Mouse (Mus musculus): Measurements from ENCODE around the gene Stag3. TPM values are rescaled to one million over a fixed set of nuclear protein-coding genes. Genes with fewer than 3 reads are reported as not detected.
A peak's percentile ranks its signal among the peaks of the same experiment; 100 is the strongest.

Stag3 gene
- polyA plus RNA-seq, 1 experiment from 2014 or later = 6.3 TPM

DNA sequence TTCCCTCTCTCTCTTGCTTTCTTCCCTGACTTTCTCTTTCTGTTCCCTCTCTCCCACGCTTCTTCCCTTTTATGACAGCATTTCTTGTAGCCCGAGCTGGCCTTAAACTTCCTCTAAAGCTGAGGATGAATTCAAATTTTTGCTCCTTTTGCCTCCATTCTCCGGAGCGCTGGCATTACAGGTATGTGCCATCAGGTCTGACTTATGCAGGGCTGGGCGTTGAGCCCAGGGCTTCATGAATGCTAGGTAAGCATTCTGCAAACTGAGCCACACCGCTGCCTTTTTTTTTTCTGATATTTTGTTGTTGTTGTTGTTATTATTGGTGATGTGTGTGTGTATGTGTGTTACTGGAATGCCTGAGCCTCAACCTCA is 15.8 kb upstream of the Stag3 start:
- no peak overlapping the region for H3K27ac ChIP-seq (ENCODE audit: low read depth, low read length)
- ATAC-seq = no peak

DNA sequence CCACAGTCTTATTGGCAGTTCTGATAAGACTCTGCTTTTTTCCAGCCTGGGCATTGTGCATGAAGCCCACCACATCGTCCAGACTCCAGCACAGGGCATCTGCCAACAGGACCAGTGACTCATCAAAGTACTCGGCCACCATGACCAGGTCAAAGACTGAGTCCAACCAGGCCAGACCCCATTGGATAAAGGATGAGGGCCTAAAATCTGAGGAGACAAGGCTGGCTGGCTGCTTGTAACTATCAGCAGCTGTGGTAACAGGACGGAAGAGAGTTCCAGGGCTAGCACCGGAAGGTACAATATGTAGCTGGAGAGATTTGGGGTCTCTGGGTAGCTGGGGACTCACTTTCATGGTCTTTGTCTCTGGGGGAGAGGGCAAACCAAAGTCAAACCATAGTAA is 14.3 kb upstream of the Stag3 start:
- H3K27ac ChIP-seq (ENCODE audit: low read depth, low read length) = no peak overlapping the region
- WGBS = 96% methylated on average over 4 of the region's 4 CpGs
- H3K4me1 ChIP-seq (replicated peaks; ENCODE audit: control insufficient read depth, insufficient read depth, low read length) = 0 out of 2 replicates have a peak, but pooled peaks cover 4% of the 10 kb centered on the region
- H3K9me3 ChIP-seq (ENCODE audit: control insufficient read depth) = no peaks in the 10 kb centered on the region
- H3K36me3 ChIP-seq (ENCODE audit: control insufficient read depth, insufficient read depth) = peaks cover 14% of the 10 kb centered on the region
- no peaks in the 10 kb centered on the region for H3K27me3 ChIP-seq (replicated peaks; ENCODE audit: control insufficient read depth, insufficient read depth, low read length)
- no peak for ATAC-seq
- H3K4me2 ChIP-seq (replicated peaks; ENCODE audit: low read depth) = no peak overlapping the region
- no peak overlapping the region for H3K4me3 ChIP-seq (ENCODE audit: low read depth, low read length)
- no peak overlapping the region for H3K9ac ChIP-seq (ENCODE audit: low read depth, low read length)
- TF ChIP-seq CTCF (IDR thresholded peaks at IDR 0.05; ENCODE audit: low read depth) = no peak

More for the DNA sequence above, 15.8 kb upstream of the Stag3 start:
- Histone ChIP-seq H3K36me3 (ENCODE audit: control insufficient read depth, insufficient read depth) (peaks cover 27% of the 10 kb centered on the region), H3K9me3 (ENCODE audit: control insufficient read depth) (no peaks in the 10 kb centered on the region), H3K4me2 (replicated peaks; ENCODE audit: low read depth) (peak overlapping the region; percentile 96), H3K4me1 (replicated peaks; ENCODE audit: control insufficient read depth, insufficient read depth, low read length) (0 out of 2 replicates have a peak, but pooled peaks cover 4% of the 10 kb centered on the region), H3K9ac (ENCODE audit: low read depth, low read length) (peak overlapping the region; percentile 92), H3K4me3 (ENCODE audit: low read depth, low read length) (peak overlapping the region; percentile 82), H3K27me3 (replicated peaks; ENCODE audit: control insufficient read depth, insufficient read depth, low read length) (no peaks in the 10 kb centered on the region)
- TF ChIP-seq CTCF (IDR thresholded peaks at IDR 0.05; ENCODE audit: low read depth) = no peak
- WGBS = 10% methylated on average over 6 of the region's 6 CpGs

DNA sequence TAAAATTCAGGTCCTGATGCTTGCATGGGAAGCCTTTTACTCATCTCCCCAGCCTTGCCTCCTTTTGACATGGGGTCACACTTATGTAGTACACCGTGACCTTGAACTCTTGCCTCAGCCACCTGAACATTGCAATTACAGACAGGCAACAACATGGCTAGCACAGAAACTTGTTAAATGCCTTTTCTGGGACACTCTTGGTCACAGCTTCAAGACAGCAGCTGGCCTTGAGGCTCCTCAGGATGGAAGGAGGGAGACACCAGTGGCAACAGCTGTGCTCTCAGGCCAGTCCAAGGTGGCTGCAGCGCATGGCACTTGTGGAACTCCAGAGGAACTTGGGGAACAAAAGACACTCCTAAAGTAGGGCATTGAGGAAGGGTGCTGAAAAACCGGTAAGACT is 12.9 kb upstream of the Stag3 start:
- WGBS = 90% methylated on average over 3 of the region's 3 CpGs
- no peak for ATAC-seq

DNA sequence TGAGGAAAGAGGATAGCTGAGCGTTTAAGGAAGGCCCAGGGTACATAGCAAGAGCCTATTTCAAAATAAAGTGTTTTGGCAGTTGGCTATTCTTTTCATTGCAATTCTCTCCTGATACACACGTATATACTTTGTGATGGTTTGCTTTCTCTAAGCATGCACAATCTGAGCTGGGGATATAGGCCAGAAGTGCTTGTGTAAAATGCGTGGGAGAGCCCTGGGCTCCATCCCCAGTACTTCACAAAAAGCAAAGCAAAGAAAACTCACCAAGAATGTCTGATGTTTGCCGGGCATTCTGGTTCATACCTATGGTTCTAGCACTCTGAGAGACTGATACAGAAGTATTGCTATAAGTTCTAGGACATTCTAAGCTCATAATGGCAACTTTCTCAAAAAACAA is 11.1 kb upstream of the Stag3 start:
- no peak for TF ChIP-seq CTCF (IDR thresholded peaks at IDR 0.05; ENCODE audit: low read depth)
- Histone ChIP-seq H3K27me3 (replicated peaks; ENCODE audit: control insufficient read depth, insufficient read depth, low read length) (no peaks in the 10 kb centered on the region; the same call in 1 of the 2 replicates), H3K4me2 (replicated peaks; ENCODE audit: low read depth) (no peak overlapping the region), H3K4me3 (ENCODE audit: low read depth, low read length) (no peak overlapping the region), H3K27ac (ENCODE audit: low read depth, low read length) (no peak overlapping the region), H3K9ac (ENCODE audit: low read depth, low read length) (no peak overlapping the region), H3K36me3 (ENCODE audit: control insufficient read depth, insufficient read depth) (no peaks in the 10 kb centered on the region), H3K4me1 (replicated peaks; ENCODE audit: control insufficient read depth, insufficient read depth, low read length) (no peaks in the 10 kb centered on the region), H3K9me3 (ENCODE audit: control insufficient read depth) (no peaks in the 10 kb centered on the region)
- 80% methylated on average over 4 of the region's 4 CpGs for WGBS
- no peak for ATAC-seq

More for the DNA sequence above, 12.9 kb upstream of the Stag3 start:
- no peak overlapping the region for H3K4me2 ChIP-seq (replicated peaks; ENCODE audit: low read depth)
- H3K9ac ChIP-seq (ENCODE audit: low read depth, low read length) = no peak overlapping the region
- H3K4me3 ChIP-seq (ENCODE audit: low read depth, low read length) = no peak overlapping the region
- TF ChIP-seq CTCF (IDR thresholded peaks at IDR 0.05; ENCODE audit: low read depth) = no peak
- H3K27me3 ChIP-seq (replicated peaks; ENCODE audit: control insufficient read depth, insufficient read depth, low read length) = no peaks in the 10 kb centered on the region
- 0 out of 2 replicates have a peak, but pooled peaks cover 4% of the 10 kb centered on the region for H3K4me1 ChIP-seq (replicated peaks; ENCODE audit: control insufficient read depth, insufficient read depth, low read length)
- H3K27ac ChIP-seq (ENCODE audit: low read depth, low read length) = no peak overlapping the region
- H3K9me3 ChIP-seq (ENCODE audit: control insufficient read depth) = no peaks in the 10 kb centered on the region
- peaks cover under 1% of the 10 kb centered on the region; the same call in 1 of the 2 replicates for H3K36me3 ChIP-seq (ENCODE audit: control insufficient read depth, insufficient read depth)

DNA sequence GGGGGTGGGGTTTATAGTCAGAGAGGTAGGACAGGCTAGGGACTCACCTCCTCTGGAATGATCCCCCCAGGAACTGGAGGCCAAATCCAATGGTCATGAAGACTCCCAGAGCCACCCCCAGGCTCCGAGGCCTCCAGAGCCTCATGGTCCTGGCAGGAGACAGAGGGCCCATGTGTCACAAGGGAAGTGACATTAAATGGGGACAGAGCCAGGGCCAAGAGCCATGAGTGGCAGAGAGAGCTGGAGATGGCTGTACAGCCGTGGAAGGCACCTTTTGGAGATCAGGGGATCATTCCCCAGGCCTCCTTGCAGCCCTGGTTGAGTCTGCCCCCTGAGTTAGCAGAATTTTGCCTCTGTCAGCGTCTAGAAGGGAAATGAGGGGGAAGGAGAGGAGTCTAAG is 8.8 kb upstream of the Stag3 start:
- Histone ChIP-seq H3K9me3 (ENCODE audit: control insufficient read depth) (no peaks in the 10 kb centered on the region), H3K27me3 (replicated peaks; ENCODE audit: control insufficient read depth, insufficient read depth, low read length) (no peaks in the 10 kb centered on the region; the same call in 1 of the 2 replicates), H3K9ac (ENCODE audit: low read depth, low read length) (no peak overlapping the region), H3K27ac (ENCODE audit: low read depth, low read length) (no peak overlapping the region), H3K4me2 (replicated peaks; ENCODE audit: low read depth) (no peak overlapping the region), H3K4me1 (replicated peaks; ENCODE audit: control insufficient read depth, insufficient read depth, low read length) (no peaks in the 10 kb centered on the region), H3K4me3 (ENCODE audit: low read depth, low read length) (no peak overlapping the region), H3K36me3 (ENCODE audit: control insufficient read depth, insufficient read depth) (no peaks in the 10 kb centered on the region)
- WGBS = 82% methylated on average over 3 of the region's 3 CpGs
- TF ChIP-seq CTCF (IDR thresholded peaks at IDR 0.05; ENCODE audit: low read depth) = no peak
- ATAC-seq = no peak

DNA sequence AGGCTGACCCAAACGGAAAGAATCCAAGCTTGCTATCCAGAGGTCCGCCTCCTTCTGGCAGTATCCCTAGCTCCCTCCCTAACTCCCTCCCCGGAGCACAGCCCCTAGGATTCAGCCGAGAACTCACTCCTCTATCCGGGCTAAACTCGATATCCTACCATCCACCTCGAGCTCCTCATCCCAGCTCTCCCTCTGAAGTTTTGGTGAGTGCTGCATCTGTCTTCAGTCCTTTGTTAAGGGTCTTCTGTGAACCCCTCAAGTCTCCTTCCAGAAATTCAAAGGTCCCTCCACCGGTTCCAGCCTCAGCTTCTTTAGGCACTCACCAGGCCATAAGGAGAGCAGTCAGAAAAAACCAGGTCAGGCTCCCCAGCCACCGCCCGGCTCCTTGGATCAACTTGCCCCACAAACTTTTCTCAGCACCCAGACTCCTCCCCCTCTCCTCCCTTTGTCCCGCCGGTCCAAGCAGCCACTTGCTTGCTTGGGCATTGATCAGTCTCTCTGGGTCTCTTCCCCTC is 7.6 kb upstream of the Stag3 start, which contains the start of gene Gal3st4:
TSS of gene Gal3st4 (minus strand) at position 432 of the 515 bp plus-strand sequence.
- Histone ChIP-seq H3K9ac (ENCODE audit: low read depth, low read length) (peak within 1 kb of the TSS; percentile 7; the same call in 1 of the 2 replicates), H3K27me3 (replicated peaks; ENCODE audit: control insufficient read depth, insufficient read depth, low read length) (no peaks in the 10 kb centered on the region; the same call in 1 of the 2 replicates), H3K4me3 (ENCODE audit: low read depth, low read length) (peak within 1 kb of the TSS; percentile 12; the same call in 1 of the 2 replicates), H3K27ac (ENCODE audit: low read depth, low read length) (no peak within 1 kb of the TSS), H3K4me2 (replicated peaks; ENCODE audit: low read depth) (peak within 1 kb of the TSS; percentile 40), H3K4me1 (replicated peaks; ENCODE audit: control insufficient read depth, insufficient read depth, low read length) (no peaks in the 10 kb centered on the region), H3K36me3 (ENCODE audit: control insufficient read depth, insufficient read depth) (no peaks in the 10 kb centered on the region), H3K9me3 (ENCODE audit: control insufficient read depth) (no peaks in the 10 kb centered on the region)
- TF ChIP-seq CTCF (IDR thresholded peaks at IDR 0.05; ENCODE audit: low read depth) = peak; percentile 33
- no peak for ATAC-seq
- 7% methylated on average over 12 of the region's 12 CpGs for WGBS

Data from intestine, postnatal 0 days (tissue).